Mouse (Mus musculus): ENCODE measurements at regions not wholly inside any gene's neighbourhood (a gene's known extent, or its start where the extent isn't known, plus 50 kb on each side); places are given as distances from the start of the nearest gene placed in this dataset.

DNA sequence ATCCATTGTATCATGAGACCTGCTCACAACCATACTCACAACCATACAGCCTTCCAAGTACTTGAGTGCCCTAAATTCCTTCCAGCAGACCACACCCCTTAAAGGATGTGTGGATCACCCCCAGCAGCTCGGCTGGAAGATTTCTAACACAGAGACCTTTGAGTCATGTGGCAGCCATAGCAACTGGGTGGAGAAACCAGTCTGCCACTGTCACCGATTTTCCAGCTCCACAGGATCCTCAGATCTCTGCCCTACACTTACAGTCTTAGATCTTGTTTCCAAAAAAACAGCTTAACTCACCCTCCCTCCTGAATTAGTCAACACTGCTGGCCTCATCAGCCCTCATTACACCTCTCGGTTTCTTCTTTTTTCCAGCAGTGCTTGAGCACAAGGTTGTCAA, 1630.6 kb downstream of the 4930444P10Rik start:
- intact Hi-C loops (cut with DNase I): no loop called here
- no peak for DNase-seq (ENCODE audit: low spot score in 2 of 2)

DNA sequence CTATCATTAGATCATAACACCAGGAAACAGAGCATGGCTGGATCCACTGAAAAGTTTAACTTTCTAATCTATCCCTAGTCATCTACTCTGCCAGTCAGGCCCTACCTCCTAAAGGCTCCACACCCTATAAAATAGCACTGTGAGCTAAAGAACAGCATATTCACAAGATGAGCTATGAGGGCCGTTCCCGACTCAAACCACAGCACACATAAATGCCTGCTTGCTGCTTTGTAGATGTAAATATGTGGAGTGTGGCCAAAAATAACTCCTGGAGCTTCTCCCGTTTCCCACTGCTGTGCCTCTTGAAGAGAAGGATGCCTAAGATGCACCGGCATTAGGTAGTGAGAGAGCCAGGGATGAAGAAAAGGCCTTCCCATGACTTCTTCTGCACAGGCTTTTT, 1632.3 kb downstream of the 4930444P10Rik start:
- DNase-seq (ENCODE audit: low spot score in 2 of 2): no peak
- intact Hi-C loops (cut with DNase I): no loop called here

DNA sequence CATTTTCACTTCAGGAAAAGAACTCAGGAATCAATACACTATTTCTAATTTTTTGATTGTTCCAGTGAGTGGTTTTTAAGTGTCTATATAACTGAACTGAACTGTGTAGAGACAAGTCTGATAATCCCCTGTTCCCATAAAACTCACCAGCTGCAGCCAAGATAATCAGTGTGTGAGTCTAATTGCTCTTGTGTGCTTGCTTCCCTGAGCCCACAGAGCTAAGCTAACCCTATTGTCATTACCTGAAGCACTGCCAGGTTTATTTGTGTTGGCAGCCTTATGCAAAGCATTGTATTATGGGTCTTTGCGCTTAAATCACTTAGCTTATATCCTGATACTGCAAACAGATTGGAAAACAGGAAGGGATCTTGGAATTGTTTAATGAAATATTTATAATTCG, 1663.8 kb downstream of the 4930444P10Rik start:
- intact Hi-C loops (cut with DNase I): no loop called here

GRCm38 (mm10) chr1:14421030-14421429, 1672.1 kb downstream of the 4930444P10Rik start:
- no peak for DNase-seq (ENCODE audit: low spot score in 2 of 2)
- intact Hi-C loops (cut with DNase I): no loop called here

More for the DNA sequence above, 1663.8 kb downstream of the 4930444P10Rik start:
- DNase-seq (ENCODE audit: low spot score in 2 of 2): no peak

DNA sequence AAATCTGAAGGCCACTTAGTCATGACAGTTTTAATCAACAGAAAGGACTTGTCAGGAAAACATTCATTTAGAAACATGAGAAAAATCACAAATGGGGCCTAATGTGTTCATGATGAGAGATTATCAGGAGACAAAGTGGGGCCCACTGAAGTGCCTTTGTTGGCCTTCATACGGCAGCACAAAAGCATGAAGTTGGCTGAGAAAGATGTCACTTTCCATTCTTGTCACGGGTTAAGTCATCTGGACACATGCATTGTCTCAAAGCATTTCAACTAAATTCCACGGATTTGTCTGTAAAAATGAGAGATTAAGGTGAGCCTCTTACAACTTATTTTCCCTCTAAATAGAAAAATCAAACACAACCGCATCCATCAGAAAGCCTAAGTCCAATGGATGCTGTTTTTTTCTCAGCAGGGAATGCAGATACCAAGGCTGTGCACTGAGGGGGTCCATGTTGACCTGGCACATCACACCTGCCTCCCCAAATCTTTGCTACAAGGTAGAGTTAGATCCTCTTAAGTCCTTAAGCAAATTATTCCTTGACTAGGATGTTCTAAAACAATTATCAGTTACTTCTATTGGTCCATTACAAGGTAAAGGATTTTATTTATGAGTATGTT, 1679.2 kb downstream of the 4930444P10Rik start:
- DNase-seq (ENCODE audit: low spot score in 2 of 2): no peak
- intact Hi-C loops (cut with DNase I): no loop called here

DNA sequence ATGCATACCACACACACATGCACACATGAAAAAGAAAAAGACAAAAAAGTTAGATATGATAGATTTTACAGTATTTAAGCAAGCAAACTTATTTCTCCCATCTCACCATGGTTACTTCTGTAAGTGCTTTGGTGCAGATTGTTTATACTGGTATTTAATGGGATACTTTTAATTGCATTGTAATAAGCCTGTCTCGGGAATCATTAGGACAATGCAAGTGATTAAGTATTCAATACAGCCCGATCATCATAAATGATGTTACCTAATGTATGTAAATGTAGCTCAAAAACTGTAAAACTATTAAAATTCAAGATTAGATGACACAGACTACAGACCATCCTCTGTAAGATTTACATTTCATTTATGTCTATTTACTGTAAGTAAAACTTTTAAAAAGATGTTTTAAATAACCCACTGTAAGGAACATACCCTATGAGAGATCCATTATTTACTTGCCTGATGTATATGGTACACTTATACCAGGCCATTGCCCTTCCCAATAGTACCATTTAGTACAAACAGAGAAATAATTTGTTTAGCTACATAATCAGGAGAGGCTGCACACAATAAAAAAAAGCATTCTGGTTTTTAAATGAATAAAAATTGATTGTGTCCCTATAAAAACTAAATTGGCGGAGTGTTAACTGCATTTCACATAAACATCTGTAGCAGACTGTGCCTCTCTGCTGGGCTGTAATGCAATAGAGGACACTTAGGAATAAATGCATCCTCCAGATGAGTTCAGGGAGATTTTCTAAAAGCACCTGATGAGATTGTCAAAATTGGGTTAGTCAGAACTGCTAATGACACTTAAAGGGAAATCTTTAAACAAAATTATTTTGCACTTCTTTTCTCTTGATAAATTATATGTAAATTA, 1722.9 kb downstream of the 4930444P10Rik start:
- DNase-seq (ENCODE audit: low spot score in 2 of 2): no peak
- intact Hi-C loops (cut with DNase I): no loop called here

DNA sequence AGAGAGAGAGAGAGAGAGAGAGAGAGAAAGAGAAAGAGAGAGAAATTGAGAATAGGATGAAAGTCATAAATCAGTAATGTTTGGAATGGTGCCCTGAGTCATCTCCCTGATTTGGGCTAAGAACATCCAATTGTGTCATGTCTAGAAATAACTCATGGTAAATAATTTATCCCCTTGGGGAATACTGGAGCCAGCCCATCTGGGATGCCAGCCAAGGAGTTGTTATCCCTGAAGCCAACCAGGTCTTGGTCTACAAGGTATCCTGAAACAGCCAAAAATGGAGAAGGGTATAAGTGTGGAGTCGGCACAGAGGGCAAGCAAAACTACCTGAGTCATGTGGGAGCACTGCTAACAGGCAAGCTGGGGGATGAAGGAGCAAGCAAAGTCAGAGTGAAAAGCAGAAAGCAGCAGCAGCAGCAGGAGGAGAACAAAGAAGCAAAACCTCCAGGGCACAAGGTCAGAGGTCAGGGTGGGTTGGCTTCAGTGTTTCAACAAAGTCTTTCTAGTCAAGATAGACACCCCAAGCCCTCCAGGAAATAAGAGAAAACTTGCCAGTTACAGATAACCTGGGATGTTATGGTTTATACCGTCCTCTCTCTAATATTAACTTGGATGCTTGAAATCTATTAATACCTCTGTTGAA, 1733.0 kb downstream of the 4930444P10Rik start:
- no peak for DNase-seq (ENCODE audit: low spot score in 2 of 2)
- intact Hi-C loops (cut with DNase I): no loop called here
